Mouse (Mus musculus) gastrocnemius, postnatal 36 days (tissue): ENCODE results near the gene Stat4. TPM values are rescaled to one million over a fixed set of nuclear protein-coding genes. Genes with fewer than 3 reads are reported as not detected.

Experiments used
- total RNA-seq, 2 experiments: library from RNA; stranded (reverse); gene quantifications; 2 replicates each; pipeline ENCODE4 v1.2.3; 2021

Gene Stat4
- total RNA-seq, 2 experiments from 2014 or later = 0.18 TPM; not detected in 1

Other genes with a start within 250 kb of the Stat4 start
- 10 to 100 TPM in 1 of 2 experiments, 1 to 10 TPM in 1; 8.9 to 13.0 TPM for gene Myo1b, start 71.1 kb upstream of the Stat4 start, total RNA-seq
- 10 to 100 TPM in 1 of 2 experiments, 1 to 10 TPM in 1; 9.6 to 11.3 TPM for gene Stat1, start 132.3 kb downstream of the Stat4 start, total RNA-seq
- gene Gls, start 246.1 kb downstream of the Stat4 start, total RNA-seq = 10 to 100 TPM; 65.6 to 74.8 TPM